Mouse (Mus musculus) B cell, adult 2 months (primary cell): Measurements from ENCODE around the gene Arhgef17.
A peak's percentile ranks its signal among the peaks of the same experiment; 100 is the strongest.

ENCODE experiments used
- DNase-seq, 2 experiments: peaks; one replicate each; pipeline ENCODE4 v3.0.0; 2022

Arhgef17 gene

DNA sequence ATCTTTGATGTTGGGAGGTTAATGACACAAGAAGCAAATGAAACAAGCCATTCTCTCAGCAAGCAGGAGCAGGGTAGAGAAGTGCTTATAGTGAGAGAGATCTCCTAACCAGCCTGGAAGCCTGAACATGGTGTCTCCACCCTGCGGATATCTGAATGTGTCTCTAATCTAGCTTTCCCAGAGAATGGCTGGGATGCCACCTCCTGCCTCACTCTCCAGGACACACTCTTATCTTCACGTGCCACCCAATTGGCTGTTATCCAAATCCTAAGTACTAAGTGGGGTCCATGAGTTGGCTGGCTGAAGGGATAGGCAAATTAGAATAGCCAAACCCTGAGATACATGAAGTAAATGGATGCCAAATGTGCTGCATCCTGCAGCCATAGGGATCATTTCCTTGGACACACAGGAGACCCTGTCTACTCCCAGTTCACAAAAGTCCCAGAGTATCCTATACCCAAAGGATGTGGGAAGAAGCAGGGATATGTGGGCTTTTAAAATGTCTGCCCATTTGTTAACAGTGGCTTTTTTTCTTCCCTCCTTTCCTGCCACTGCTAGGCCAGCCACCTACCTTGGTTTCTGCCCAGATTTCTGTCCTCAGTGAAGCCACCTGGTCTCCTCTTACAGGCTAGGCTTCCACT lies 87.4 kb downstream of the Arhgef17 start:
- no peak for DNase-seq

- no peak for DNase-seq
Measured at GRCm38 (mm10) chr7:100843866-100844265, 88.0 kb downstream of the Arhgef17 start.

DNA sequence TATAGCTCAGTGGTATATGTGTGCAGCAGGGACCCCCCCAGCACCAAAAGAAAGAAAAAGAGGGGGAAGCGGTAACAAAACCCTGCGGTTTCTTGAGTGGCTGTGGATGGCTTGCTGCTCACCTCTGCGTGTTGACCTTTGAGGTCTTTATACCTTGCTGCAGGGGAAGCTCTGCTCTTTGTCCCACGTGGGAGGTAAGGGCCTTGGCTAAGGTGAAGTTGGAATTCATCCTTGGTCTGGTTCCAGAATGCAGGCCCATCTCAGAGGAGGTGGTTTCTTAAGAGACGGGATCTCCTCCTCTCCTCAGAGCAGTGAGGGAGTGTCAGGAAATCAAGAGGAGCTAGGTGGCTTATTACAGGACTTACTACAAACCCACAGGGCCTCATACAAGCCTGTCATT lies 89.7 kb downstream of the Arhgef17 start:
- DNase-seq: no peak

DNA sequence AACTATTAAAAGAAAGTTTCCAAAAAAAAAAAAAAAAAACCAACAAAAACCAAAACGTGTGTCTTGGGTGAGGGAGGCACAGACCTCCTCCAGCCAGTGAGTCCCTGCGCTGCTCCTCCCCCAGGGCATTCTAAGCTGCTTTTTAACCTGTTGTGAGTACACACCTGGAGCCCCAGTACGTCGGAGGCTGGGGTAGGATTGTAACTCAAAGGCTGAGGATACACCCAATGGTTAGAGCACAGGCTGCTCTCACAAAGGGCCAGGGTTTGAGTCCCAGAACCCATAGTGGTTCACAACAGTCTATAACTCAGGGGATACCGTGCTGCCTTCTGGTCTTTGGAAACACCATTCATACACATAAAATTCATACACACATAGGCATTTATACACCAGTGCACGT lies 90.3 kb downstream of the Arhgef17 start:
- no peak for DNase-seq

DNA sequence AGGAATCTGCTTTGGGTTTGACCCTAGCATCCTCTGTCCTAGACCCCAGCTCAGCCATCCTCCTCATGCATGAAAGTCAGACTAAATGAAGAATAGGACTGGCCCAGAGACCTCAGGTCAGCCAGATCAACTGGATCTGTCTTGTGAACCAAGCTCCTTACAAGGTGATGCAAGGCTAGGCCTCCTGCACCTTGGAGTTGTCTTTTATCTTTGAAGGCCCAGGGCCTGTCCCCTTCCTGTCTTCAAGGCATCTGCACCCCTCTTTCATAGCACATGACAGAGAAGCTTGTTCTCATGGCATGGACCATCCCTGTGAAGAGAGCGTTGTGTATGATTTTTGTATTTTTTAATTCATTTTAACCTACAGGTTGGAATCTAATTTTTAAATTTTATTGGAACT lies 91.0 kb downstream of the Arhgef17 start:
- no peak for DNase-seq

DNA sequence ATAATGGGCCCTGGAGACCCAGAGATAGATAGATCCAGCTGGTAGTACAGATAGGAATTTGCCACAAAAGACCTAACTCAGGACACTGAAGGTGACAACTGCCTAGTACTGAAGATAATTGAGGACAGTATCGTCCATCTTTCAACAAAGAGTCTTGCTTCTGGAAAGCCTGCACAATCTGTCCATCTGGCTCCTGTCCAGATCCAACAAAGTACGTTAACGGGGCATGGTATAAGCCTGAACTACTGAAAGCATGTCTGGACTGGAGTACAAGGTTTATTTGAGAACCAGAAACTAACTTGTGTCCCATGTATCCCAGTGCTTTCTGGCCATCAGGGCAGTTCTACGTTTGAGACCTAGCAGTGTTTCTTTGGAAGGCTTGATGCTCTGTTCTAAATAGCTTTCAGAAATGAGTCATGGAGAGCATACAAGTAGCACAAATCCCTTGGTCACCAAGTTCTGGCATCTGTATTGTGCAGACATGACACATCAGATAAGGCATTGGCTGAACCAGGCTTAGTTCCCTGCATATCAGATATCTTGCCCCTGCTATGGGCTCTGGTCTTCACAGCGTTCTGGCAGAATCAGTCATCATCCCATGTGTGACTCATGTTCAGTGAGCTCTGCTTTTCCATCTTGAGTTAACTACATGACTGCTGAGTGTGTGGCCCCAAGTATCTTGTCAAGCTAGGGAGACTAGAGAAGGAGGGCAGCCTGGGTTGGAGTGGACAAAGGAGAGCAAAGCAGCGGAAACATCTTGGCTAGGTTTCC lies 92.1 kb downstream of the Arhgef17 start:
- no peak for DNase-seq

- DNase-seq: no peak
Measured at GRCm38 (mm10) chr7:100837701-100838100, 94.2 kb downstream of the Arhgef17 start.

GRCm38 (mm10) chr7:100836657-100837056 lies 95.2 kb downstream of the Arhgef17 start:
- no peak for DNase-seq

DNA sequence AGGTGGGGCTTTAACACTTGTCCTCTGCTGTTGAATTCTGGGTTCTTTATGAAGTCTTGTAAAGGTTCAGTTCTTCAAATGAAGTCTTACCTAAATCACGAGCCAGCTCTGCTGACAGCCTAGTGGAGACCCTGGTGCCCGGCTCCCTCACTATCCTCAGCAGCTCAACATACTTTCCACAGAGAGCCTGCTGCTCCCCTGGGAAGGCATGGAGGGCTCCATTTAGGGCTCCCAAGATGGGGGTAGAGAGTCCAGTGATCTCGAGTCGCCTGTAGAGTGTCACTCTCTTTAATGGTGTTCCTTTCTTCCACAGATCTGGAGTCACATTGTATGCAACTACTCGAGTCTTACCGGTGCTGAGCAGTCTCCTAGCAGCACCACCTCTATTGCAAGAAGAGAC lies 96.2 kb downstream of the Arhgef17 start:
- DNase-seq: no peak

DNA sequence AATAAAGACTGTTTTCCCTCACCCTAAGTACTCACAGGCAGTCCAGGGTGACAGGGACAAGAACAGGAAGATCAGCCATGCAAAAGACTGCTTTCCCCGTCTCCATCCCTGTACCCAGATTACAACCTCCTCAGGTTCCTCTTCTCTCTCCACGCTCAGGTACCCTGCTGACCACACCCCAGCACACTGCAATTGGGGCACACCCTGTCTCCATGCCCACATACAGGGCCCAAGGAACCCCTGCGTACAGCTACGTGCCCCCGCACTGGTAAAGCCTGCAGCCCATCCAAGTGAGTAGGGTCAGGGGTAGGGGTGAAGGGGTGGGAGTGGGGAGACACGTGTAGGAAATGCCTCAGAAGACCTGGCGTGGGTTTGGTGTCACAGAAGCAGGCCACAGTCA lies 96.7 kb downstream of the Arhgef17 start:
- DNase-seq: peak; percentile 44 to 53

DNA sequence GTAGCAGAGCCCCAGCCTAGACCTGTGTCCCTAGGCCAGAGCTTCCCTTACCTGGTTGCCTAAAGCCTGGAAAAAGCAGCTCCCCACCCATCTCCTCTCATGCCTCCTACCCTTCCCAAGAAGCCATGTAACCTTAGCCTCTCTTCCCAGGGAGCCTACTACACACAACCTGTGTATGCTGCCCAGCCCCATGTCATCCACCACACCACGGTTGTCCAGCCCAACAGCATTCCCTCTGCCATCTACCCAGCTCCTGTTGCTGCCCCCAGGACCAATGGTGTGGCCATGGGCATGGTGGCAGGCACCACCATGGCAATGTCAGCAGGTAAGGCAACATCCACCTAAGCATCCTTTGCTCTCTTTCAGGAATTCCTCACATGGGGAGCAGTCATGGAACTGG lies 98.0 kb downstream of the Arhgef17 start:
- no peak for DNase-seq

DNA sequence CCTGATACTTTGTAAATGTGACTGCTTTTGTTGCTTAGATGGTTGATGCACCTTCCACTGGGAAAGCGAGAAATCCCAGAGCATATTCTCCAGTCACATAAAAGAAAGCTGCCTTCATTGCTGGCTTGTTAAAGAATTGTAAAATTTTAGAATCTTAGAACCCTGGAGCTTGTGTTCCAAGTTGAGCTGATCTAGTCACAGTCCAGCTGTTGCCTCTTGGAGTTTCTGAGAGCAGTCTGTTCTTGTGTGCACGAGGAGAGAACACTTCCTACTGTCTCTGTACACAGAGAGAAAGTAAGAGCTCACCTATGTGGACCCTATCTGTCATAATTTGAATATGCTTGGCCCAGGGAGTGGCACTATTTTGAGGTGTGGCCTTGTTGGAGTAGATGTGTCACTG lies 103.4 kb downstream of the Arhgef17 start:
- DNase-seq: no peak

DNA sequence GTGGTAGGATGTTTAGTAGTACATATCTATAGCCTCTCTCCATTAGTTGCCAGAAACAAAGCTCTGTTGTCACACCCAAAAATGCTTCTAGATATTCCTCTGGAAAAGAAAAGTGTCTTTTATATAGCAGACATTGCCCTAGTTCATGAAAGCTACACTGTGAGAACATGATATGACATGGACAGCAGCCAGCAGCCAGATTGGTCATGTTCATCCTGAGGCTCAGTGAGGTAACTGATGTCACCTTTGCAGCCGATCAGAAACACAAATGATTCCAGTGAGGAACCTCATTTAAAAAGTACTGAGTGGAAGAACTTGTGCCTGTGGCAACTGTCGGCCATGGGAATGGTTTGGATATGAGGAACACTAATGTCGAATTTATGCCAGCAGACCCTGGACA lies 107.2 kb downstream of the Arhgef17 start:
- DNase-seq: no peak
